Mouse (Mus musculus) monocyte, adult 59 days (primary cell): ENCODE results near the gene Lins1. TPM values are rescaled to one million over a fixed set of nuclear protein-coding genes. Genes with fewer than 3 reads are reported as not detected.

Experiments used
- total RNA-seq, 2 experiments: library from RNA; stranded (reverse); gene quantifications; one replicate each; pipeline ENCODE4 v1.2.4; 2023

Lins1 gene
- total RNA-seq: 1 to 10 TPM; 4.8 to 5.6 TPM

GRCm38 (mm10) chr7:66689620-66690360 lies at the start of gene Lins1:
Lins1 (plus strand) TSS chr7:66689889.

GRCm38 (mm10) chr7:66689294-66689619 lies 432 bp upstream of the Lins1 start, which contains the start of gene Asb7:
Asb7 (minus strand) TSS chr7:66689596.

GRCm38 (mm10) chr7:66743377-66743781 lies 53.7 kb downstream of the Lins1 start, which contains the start of gene Cers3:
Cers3 (plus strand) TSS chr7:66743504.

Other genes with a start within 250 kb of the Lins1 start
- 1 to 10 TPM; 8.1 to 8.5 TPM for gene Asb7, start 293 bp upstream of the Lins1 start, total RNA-seq
- gene Cers3, start 53.6 kb downstream of the Lins1 start, total RNA-seq: not detected
- under 1 TPM in 1 of 2 experiments, not detected in 1; 0.18 TPM for gene Adamts17, start 149.8 kb downstream of the Lins1 start, total RNA-seq